Mouse (Mus musculus) E14TG2a.4 (cell line): Measurements from ENCODE around the gene Thada.

Experiments
- CTCF ChIP-seq: conservative IDR thresholded peaks from 2 replicates; pipeline ENCODE4 v1.5.1; 2014; ENCODE audit warnings: low read length
- NANOG ChIP-seq: IDR thresholded peaks from 2 replicates; pipeline ENCODE4 v1.6.1; 2014; ENCODE audit warnings: borderline replicate concordance, low read length, mixed read lengths
- POU5F1 ChIP-seq: IDR thresholded peaks from 2 replicates; pipeline ENCODE4 v1.6.1; 2014; ENCODE audit warnings: low read length, borderline replicate concordance

GRCm38 (mm10) chr17:84263591-84263990 lies 202.4 kb downstream of the Thada start:
- TF ChIP-seq POU5F1 (no peak), CTCF (no peak), NANOG (no peak)
